Comparison of ENCODE assay signal across 8 mouse cellular contexts in genomic region chr11:3903046-3903445, GRCm38 (mm10). TPM values are rescaled to one million over a fixed set of nuclear protein-coding genes. Genes with fewer than 3 reads are reported as not detected.
A peak's percentile ranks its signal among the peaks of the same experiment; 100 is the strongest.
DNase-seq lines count a peak whose midpoint lies in the region.

No protein-coding gene starts in this region.

- intact Hi-C loops in gastrocnemius, postnatal 36 days (cut with DNase I), result no loop called here

- peak; percentile 63 for DNase-seq in cerebellum, adult 9-11 months
- DNase-seq in cerebellum, adult 8-10 months, result no peak
- DNase-seq in adrenal gland, postnatal 14 days, result peak; percentile 90
- peak; percentile 61 to 62 for DNase-seq in gastrocnemius, postnatal 36 days
- DNase-seq in layer of hippocampus, postnatal 36 days, result peak; percentile 63 to 67
- DNase-seq in right cerebral cortex, adult 18-20 months, result peak; percentile 66
- no peak for DNase-seq in natural killer cell, adult 2 months (ENCODE audit: low spot score in 2 of 2)
- no peak for DNase-seq in thymus, postnatal 10 days (ENCODE audit: low spot score in 2 of 2)

RNA-seq across cellular contexts. Expression of gene Dusp18, which starts 8.0 kb away (rescaled TPM):
- total RNA-seq in adrenal gland, postnatal 14 days (2021), result 4.3 and 5.2 TPM in 2 replicates
- 10 to 100 TPM in 1 of 2 experiments, 1 to 10 TPM in 1; 5.9 to 11.4 TPM for total RNA-seq in gastrocnemius, postnatal 36 days (2021)
- 10 to 100 TPM; 24.1 to 26.7 TPM for total RNA-seq in layer of hippocampus, postnatal 36 days (2021)

RNA-seq across cellular contexts. Expression of gene 4921536K21Rik, which starts 8.1 kb away (rescaled TPM):
- 0.59 and 0.83 TPM in 2 replicates for total RNA-seq in adrenal gland, postnatal 14 days (2021)
- under 1 TPM; 0.10 to 0.13 TPM for total RNA-seq in gastrocnemius, postnatal 36 days (2021)
- total RNA-seq in layer of hippocampus, postnatal 36 days (2021), result under 1 TPM; 0.55 to 0.56 TPM

RNA-seq across cellular contexts. Expression of gene Slc35e4, which starts 11.4 kb away (rescaled TPM):
- total RNA-seq in adrenal gland, postnatal 14 days (2021), result 3.4 and 5.4 TPM in 2 replicates
- 10 to 100 TPM; 20.4 to 21.2 TPM for total RNA-seq in gastrocnemius, postnatal 36 days (2021)
- 10 to 100 TPM; 16.1 to 17.1 TPM for total RNA-seq in layer of hippocampus, postnatal 36 days (2021)

RNA-seq across cellular contexts. Expression of gene Tcn2, which starts 28.9 kb away (rescaled TPM):
- total RNA-seq in adrenal gland, postnatal 14 days (2021), result 107 and 112 TPM in 2 replicates
- 10 to 100 TPM; 15.3 to 15.5 TPM for total RNA-seq in gastrocnemius, postnatal 36 days (2021)
- 10 to 100 TPM; 14.5 to 18.3 TPM for total RNA-seq in layer of hippocampus, postnatal 36 days (2021)

RNA-seq across cellular contexts. Expression of gene Osbp2, which starts 39.3 kb away (rescaled TPM):
- total RNA-seq in adrenal gland, postnatal 14 days (2021), result 1.9 and 2.1 TPM in 2 replicates
- under 1 TPM; 0.30 to 0.66 TPM for total RNA-seq in gastrocnemius, postnatal 36 days (2021)
- 10 to 100 TPM; 75.7 to 80.7 TPM for total RNA-seq in layer of hippocampus, postnatal 36 days (2021)

Comparison
In these comparisons a context has a peak if more than half of its experiments do, and no peak if none do; other contexts are left out.
1. DNase-seq: peak in cerebellum, adult 9-11 months (single experiment), adrenal gland, postnatal 14 days (single experiment), gastrocnemius, postnatal 36 days (2 of 2), layer of hippocampus, postnatal 36 days (2 of 2) and right cerebral cortex, adult 18-20 months (single experiment); none in cerebellum, adult 8-10 months (single experiment), natural killer cell, adult 2 months (0 of 2) and thymus, postnatal 10 days (0 of 2).